Mouse (Mus musculus) embryonic facial prominence, embryonic 13.5 days (tissue): ENCODE measurements around the gene S100b. TPM values are rescaled to one million over a fixed set of nuclear protein-coding genes. Genes with fewer than 3 reads are reported as not detected.

Experiments
- ATAC-seq: fragments of 200-750 bp; cut with Nextera tagmentation; 2 replicates; pipeline ENCODE4 v1.8.0; 2017; ENCODE audit warnings: low read depth; ENCODE audit not compliant: insufficient number of reproducible peaks, insufficient read depth, low FRiP score, low TSS enrichment
- H3K27ac ChIP-seq: fragments of 300-500 bp; sonication (generic); 2 replicates; pipeline ENCODE4 v1.5.1; 2015; ENCODE audit warnings: moderate library complexity, mild to moderate bottlenecking, inconsistent platforms
- H3K27me3 ChIP-seq: fragments of 300-500 bp; sonication (generic); 2 replicates; pipeline ENCODE4 v1.6.1; 2015; ENCODE audit warnings: mild to moderate bottlenecking, inconsistent platforms
- H3K36me3 ChIP-seq: fragments of 300-500 bp; sonication (generic); 2 replicates; pipeline ENCODE4 v1.6.1; 2015; ENCODE audit warnings: mild to moderate bottlenecking, inconsistent platforms
- H3K4me1 ChIP-seq: fragments of 300-500 bp; sonication (generic); 2 replicates; pipeline ENCODE4 v1.6.1; 2015; ENCODE audit warnings: inconsistent platforms
- H3K4me2 ChIP-seq: fragments of 300-500 bp; sonication (generic); 2 replicates; pipeline ENCODE4 v1.6.1; 2015; ENCODE audit warnings: moderate library complexity, mild to moderate bottlenecking, inconsistent platforms
- H3K4me3 ChIP-seq: fragments of 300-500 bp; sonication (generic); 2 replicates; pipeline ENCODE4 v1.5.1; 2015; ENCODE audit warnings: mild to moderate bottlenecking, inconsistent platforms
- H3K9ac ChIP-seq: fragments of 300-500 bp; sonication (generic); 2 replicates; pipeline ENCODE4 v1.6.1; 2015; ENCODE audit warnings: mild to moderate bottlenecking, inconsistent platforms
- H3K9me3 ChIP-seq: fragments of 300-500 bp; sonication (generic); 2 replicates; pipeline ENCODE4 v1.6.1; 2016; ENCODE audit warnings: inconsistent platforms
- WGBS: fragments of 180-500 bp; shearing (Covaris S2); methylation state at CpG from one replicate; pipeline ENCODE4 v1.1.7; 2015; ENCODE audit warnings: mixed read lengths; 5-methylcytosine and 5-hydroxymethylcytosine counted together
- polyA plus RNA-seq: library from polyadenylated mRNA; unstranded; fragments of >200 nt; fragmentation: Nextera tagmentation; extraction: Ambion mirVana; gene quantifications from 2 replicates; pipeline ENCODE4 v1.2.1, GENCODE M21; 2015

Gene S100b
- 5.7 and 8.1 TPM in 2 replicates for polyA plus RNA-seq

- Histone ChIP-seq H3K27ac (peak within 1 kb of the TSS; percentile 71), H3K9me3 (no peaks in the 10 kb centered on the region), H3K36me3 (no peaks in the 10 kb centered on the region), H3K9ac (0 out of 2 replicates have a peak within 1 kb of the TSS, but pooled peaks have one; percentile 44), H3K4me1 (peaks cover 23% of the 10 kb centered on the region), H3K4me3 (peak within 1 kb of the TSS; percentile 17), H3K27me3 (no peaks in the 10 kb centered on the region), H3K4me2 (peak within 1 kb of the TSS; percentile 20)
- 34% methylated on average over 4 of the region's 4 CpGs for WGBS
- peak; percentile 63; the same call in 1 of the 2 replicates for ATAC-seq
Observed at GRCm38 (mm10) chr10:76253536-76253935, at the start of gene S100b. S100b (plus strand) TSS chr10:76253853.

GRCm38 (mm10) chr10:76207262-76207796 is 46.3 kb upstream of the S100b start:
- Histone ChIP-seq H3K27ac (no peak overlapping the region), H3K9ac (no peak overlapping the region), H3K4me2 (no peak overlapping the region), H3K27me3 (no peaks in the 10 kb centered on the region), H3K36me3 (peaks cover 50% of the 10 kb centered on the region), H3K9me3 (no peaks in the 10 kb centered on the region), H3K4me3 (no peak overlapping the region), H3K4me1 (peaks cover 4% of the 10 kb centered on the region; the same call in 1 of the 2 replicates)
- no peak for ATAC-seq
- WGBS: 90% methylated on average over 13 of the region's 13 CpGs

- Histone ChIP-seq H3K36me3 (peaks cover 69% of the 10 kb centered on the region), H3K4me3 (no peak overlapping the region), H3K9me3 (peaks cover under 1% of the 10 kb centered on the region; the same call in 1 of the 2 replicates), H3K27me3 (no peaks in the 10 kb centered on the region), H3K27ac (no peak overlapping the region), H3K4me2 (no peak overlapping the region), H3K9ac (no peak overlapping the region), H3K4me1 (no peaks in the 10 kb centered on the region)
- 92% methylated on average over 8 of the region's 8 CpGs for WGBS
- 0 out of 2 replicates have a peak, but pooled peaks have one; percentile 23 for ATAC-seq
Observed at GRCm38 (mm10) chr10:76209241-76209640, 44.4 kb upstream of the S100b start.

- H3K27me3 ChIP-seq: no peaks in the 10 kb centered on the region
- peaks cover 85% of the 10 kb centered on the region for H3K36me3 ChIP-seq
- H3K4me2 ChIP-seq: no peak overlapping the region
- H3K27ac ChIP-seq: no peak overlapping the region
- ATAC-seq: no peak
- H3K4me3 ChIP-seq: no peak overlapping the region
- H3K9ac ChIP-seq: no peak overlapping the region
- H3K4me1 ChIP-seq: no peaks in the 10 kb centered on the region
- H3K9me3 ChIP-seq: peaks cover 12% of the 10 kb centered on the region
- WGBS: 95% methylated on average over 7 of the region's 7 CpGs
Observed at GRCm38 (mm10) chr10:76210806-76211205, 42.8 kb upstream of the S100b start.

- Histone ChIP-seq H3K36me3 (peaks cover 89% of the 10 kb centered on the region), H3K4me2 (no peak overlapping the region), H3K9me3 (peaks cover 12% of the 10 kb centered on the region), H3K9ac (no peak overlapping the region), H3K27ac (no peak overlapping the region), H3K4me3 (no peak overlapping the region), H3K27me3 (no peaks in the 10 kb centered on the region), H3K4me1 (no peaks in the 10 kb centered on the region)
- WGBS: 89% methylated on average over 6 of the region's 6 CpGs
- ATAC-seq: no peak
Observed at GRCm38 (mm10) chr10:76212121-76212520, 41.5 kb upstream of the S100b start.

GRCm38 (mm10) chr10:76214161-76214560 is 39.5 kb upstream of the S100b start:
- H3K4me1 ChIP-seq: no peaks in the 10 kb centered on the region
- no peaks in the 10 kb centered on the region for H3K27me3 ChIP-seq
- no peak overlapping the region for H3K9ac ChIP-seq
- peaks cover 85% of the 10 kb centered on the region for H3K36me3 ChIP-seq
- peaks cover 12% of the 10 kb centered on the region for H3K9me3 ChIP-seq
- H3K4me3 ChIP-seq: no peak overlapping the region
- ATAC-seq: no peak
- H3K27ac ChIP-seq: no peak overlapping the region
- 90% methylated on average over 4 of the region's 4 CpGs for WGBS
- no peak overlapping the region for H3K4me2 ChIP-seq

GRCm38 (mm10) chr10:76217056-76217455 is 36.6 kb upstream of the S100b start:
- no peak overlapping the region for H3K9ac ChIP-seq
- no peak overlapping the region for H3K4me3 ChIP-seq
- H3K4me2 ChIP-seq: no peak overlapping the region
- peaks cover 12% of the 10 kb centered on the region for H3K9me3 ChIP-seq
- no peak for ATAC-seq
- no peaks in the 10 kb centered on the region for H3K4me1 ChIP-seq
- H3K36me3 ChIP-seq: peaks cover 85% of the 10 kb centered on the region
- 95% methylated on average over 17 of the region's 17 CpGs for WGBS
- H3K27ac ChIP-seq: no peak overlapping the region
- no peaks in the 10 kb centered on the region for H3K27me3 ChIP-seq

- H3K27ac ChIP-seq: no peak overlapping the region
- 83% methylated on average over 9 of the region's 9 CpGs for WGBS
- H3K27me3 ChIP-seq: no peaks in the 10 kb centered on the region
- H3K9ac ChIP-seq: no peak overlapping the region
- H3K36me3 ChIP-seq: peaks cover 85% of the 10 kb centered on the region
- H3K4me2 ChIP-seq: no peak overlapping the region
- no peak for ATAC-seq
- H3K9me3 ChIP-seq: peaks cover 12% of the 10 kb centered on the region
- no peaks in the 10 kb centered on the region for H3K4me1 ChIP-seq
- no peak overlapping the region for H3K4me3 ChIP-seq
Observed at GRCm38 (mm10) chr10:76218240-76218639, 35.4 kb upstream of the S100b start.

GRCm38 (mm10) chr10:76225944-76226343 is 27.7 kb upstream of the S100b start:
- Histone ChIP-seq H3K4me1 (no peaks in the 10 kb centered on the region), H3K9ac (no peak overlapping the region), H3K27me3 (no peaks in the 10 kb centered on the region), H3K36me3 (peaks cover 48% of the 10 kb centered on the region), H3K4me3 (no peak overlapping the region), H3K4me2 (no peak overlapping the region), H3K9me3 (no peaks in the 10 kb centered on the region), H3K27ac (no peak overlapping the region)
- no peak for ATAC-seq
- WGBS: 93% methylated on average over 11 of the region's 11 CpGs

GRCm38 (mm10) chr10:76229627-76230026 is 24.0 kb upstream of the S100b start:
- Histone ChIP-seq H3K27ac (no peak overlapping the region), H3K4me3 (no peak overlapping the region), H3K36me3 (peaks cover 17% of the 10 kb centered on the region), H3K9ac (no peak overlapping the region), H3K4me2 (no peak overlapping the region), H3K4me1 (no peaks in the 10 kb centered on the region), H3K27me3 (no peaks in the 10 kb centered on the region), H3K9me3 (no peaks in the 10 kb centered on the region)
- 82% methylated on average over 1 of the region's 1 CpGs for WGBS
- ATAC-seq: no peak

GRCm38 (mm10) chr10:76237341-76238225 is 16.1 kb upstream of the S100b start, which contains the start of gene Prmt2:
Prmt2 (minus strand) TSS chr10:76237865.
- Histone ChIP-seq H3K27me3 (no peaks in the 10 kb centered on the region), H3K27ac (peak within 1 kb of the TSS; percentile 93), H3K36me3 (peaks cover 7% of the 10 kb centered on the region; the same call in 1 of the 2 replicates), H3K4me3 (peak within 1 kb of the TSS; percentile 71), H3K9ac (peak within 1 kb of the TSS; percentile 77), H3K9me3 (no peaks in the 10 kb centered on the region), H3K4me1 (peaks cover 11% of the 10 kb centered on the region), H3K4me2 (peak within 1 kb of the TSS; percentile 73)
- ATAC-seq: peak; percentile 95
- WGBS: under 1% methylated on average over 47 of the region's 47 CpGs
